Mouse (Mus musculus) liver (tissue): ENCODE measurements around the gene Sox30.
A peak's percentile ranks its signal among the peaks of the same experiment; 100 is the strongest.

Source experiments
- DNase-seq: peaks from one replicate; pipeline ENCODE4 v3.0.0-alpha.2; 2020; ENCODE audit warnings: mixed read lengths

The Sox30 gene

DNA sequence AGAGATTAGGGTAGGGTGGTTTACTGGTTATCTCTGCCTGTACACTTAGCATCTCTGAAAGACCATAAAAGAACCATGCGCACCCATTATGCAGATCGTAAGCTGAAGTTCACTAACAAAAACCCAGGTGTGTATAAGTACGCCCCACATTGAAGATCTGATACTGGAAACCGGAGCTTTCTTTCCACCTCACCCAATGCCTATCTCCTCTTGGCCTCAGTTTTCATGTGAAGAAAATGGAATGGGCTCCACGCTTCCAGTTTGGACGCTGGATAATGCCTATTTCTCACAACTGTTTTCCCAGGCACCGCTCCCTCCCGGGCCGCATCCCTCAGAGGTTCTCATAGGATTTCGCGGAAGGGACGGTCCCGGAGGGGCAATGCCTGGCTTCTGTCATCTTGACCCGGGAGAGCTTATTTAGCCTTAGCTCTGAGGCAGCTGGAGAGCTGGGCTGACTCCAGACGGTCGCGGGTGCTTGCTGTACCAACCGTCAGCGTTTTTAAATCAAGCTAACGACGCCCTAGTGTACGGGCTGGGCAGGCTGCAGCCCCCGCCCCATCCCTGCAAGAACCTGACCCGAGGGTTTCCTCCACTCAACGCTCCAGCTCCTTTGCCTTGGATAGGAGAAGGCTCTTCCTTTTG lies 76.8 kb downstream of the Sox30 start:
- DNase-seq, result no peak

GRCm38 (mm10) chr11:46058011-46058410 lies 77.9 kb downstream of the Sox30 start:
- DNase-seq, result no peak

- no peak for DNase-seq
Measured at GRCm38 (mm10) chr11:46058916-46059315, 78.8 kb downstream of the Sox30 start.

GRCm38 (mm10) chr11:46059887-46060650 lies 80.0 kb downstream of the Sox30 start:
- peak; percentile 43 for DNase-seq

DNA sequence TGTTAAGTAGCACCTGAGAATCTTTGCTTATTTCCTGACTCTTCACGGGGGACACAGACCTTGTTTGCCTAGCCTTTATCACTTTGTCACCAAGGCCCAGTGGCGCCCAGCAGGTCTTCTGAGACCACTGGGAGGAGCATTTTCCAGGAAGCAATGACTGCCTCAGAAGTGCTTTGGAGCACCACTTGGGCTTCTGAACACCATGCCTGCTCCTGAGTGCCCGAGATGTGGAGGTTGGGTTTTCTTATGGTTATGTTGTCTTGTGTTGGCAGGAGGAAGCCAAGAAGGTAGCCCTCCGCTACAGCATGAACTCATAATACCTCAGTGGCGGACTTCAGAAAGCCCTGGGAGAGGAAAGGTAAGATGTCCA lies 80.5 kb downstream of the Sox30 start:
- DNase-seq, result no peak

DNA sequence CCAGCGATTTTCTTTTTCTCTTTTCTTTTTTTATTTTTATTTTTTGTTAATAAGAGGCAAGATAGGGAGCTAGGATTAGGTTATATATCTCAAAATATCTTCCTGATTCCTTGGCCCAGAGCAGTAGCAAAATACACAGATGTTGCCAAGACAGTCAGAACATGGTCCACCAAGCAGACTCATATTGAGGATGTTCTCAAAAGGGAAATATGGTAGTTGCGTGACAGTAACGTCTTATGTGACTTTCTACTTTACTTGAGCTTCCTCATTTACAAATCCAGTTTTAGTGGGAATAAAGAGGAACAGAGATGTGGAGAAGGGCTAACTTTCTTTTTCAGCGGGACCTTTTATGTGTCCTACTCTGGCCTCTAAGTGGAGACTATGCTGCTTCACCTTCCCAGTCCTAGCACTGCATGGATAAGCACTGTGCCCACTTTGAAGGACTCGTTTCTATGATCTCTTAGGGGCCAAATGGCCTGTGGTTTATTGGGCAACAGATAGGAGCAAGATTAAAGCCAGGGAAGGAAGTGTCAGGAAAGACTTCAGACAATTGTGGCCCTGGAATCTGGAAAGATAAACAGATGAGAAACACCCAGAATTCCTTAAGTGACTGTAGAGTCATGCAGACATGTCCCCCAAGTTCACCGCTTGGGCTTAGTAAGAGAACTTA lies 81.8 kb downstream of the Sox30 start:
- no peak for DNase-seq

- DNase-seq, result no peak
Measured at GRCm38 (mm10) chr11:46062569-46062968, 82.5 kb downstream of the Sox30 start.

DNA sequence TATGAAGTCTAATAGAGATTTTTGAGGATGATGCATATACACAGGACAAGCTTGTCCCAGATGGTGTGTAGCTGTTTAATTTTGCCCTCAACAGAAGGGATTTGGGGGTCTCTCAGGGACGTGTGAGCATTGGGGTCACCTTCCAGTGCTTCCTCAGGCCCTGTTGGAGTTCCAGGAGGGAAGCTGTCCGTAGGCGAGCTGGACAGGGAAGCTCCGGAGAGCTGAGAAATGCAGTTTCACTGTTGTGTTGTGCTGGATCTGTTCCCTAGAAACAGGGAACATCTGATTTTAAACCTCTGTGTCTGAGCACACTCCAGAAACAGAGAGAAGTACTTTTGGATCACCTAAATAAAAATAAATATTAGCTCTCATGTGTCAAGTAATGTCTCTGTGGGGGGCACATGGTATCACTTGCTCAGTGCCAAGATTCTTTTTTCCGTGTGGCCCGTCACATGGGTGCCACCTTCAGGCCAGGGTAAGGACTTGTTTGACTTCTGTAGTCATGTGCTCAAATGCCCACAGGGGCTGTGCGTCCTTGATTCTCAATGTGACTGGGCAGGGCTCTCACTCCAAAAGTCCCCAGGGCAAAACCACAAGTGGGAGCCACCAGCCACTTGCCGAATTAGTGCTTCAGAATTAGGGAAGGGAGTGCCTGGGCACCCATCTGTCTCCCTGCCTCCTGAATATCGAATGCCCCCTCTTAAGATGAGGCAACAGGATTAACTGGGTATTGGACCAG lies 83.1 kb downstream of the Sox30 start:
- no peak for DNase-seq

GRCm38 (mm10) chr11:46064767-46065166 lies 84.7 kb downstream of the Sox30 start:
- no peak for DNase-seq

DNA sequence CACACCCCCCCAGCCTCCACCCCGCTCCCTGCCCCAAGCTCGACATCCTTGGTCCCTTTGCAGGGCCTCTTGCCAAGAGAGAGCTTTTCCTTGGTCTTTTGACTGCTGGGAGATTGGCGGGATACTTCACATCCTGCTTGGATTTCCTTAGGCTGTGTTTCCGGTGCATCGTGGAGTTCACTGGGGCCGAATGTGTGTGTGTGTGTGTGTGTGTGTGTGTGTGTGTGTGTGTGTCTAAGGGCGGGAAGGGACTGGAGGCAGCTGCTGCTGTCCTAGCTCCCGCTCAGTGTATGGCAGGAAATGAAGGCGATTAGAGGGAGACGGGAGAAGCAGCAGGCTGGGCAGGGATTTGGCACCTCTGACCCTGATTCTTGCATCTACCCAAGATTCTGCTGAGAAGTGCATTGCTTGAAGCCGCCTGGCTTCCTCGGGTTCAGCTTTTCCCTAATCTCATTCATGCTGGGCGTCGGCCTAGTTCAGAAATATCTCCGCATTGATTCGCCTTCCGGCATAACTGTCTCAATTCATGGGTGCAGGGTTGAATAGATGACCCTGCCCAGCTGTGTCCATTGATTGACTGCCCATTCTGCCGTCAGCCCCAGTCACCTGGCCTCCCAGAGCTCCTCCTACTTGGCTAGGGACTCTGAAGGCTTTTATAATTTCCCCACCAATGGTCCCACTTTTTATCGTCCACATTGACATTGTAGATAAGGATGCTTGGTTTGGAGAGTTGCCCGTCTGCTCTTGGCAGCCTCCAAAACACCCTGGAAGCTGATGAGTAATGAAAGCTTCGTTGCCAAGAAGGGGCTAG lies 85.3 kb downstream of the Sox30 start:
- DNase-seq, result peak; percentile 39
